Mouse (Mus musculus): ENCODE measurements around the gene 1500015O10Rik.

The 1500015O10Rik gene

GRCm38 (mm10) chr1:43730491-43730924, at the start of gene 1500015O10Rik:
TSS of gene 1500015O10Rik (plus strand) at chr1:43730602.
- no peak for TF ChIP-seq GATA4 (IDR thresholded peaks at IDR 0.05; ENCODE audit: insufficient replicate concordance, low read length)

- no peak for TF ChIP-seq GATA4 (IDR thresholded peaks at IDR 0.05; ENCODE audit: insufficient replicate concordance, low read length)
These were observed 40.4 kb upstream of the 1500015O10Rik start for GRCm38 (mm10) chr1:43689983-43690382.

GRCm38 (mm10) chr1:43690507-43690906, 39.9 kb upstream of the 1500015O10Rik start:
- no peak for TF ChIP-seq GATA4 (IDR thresholded peaks at IDR 0.05; ENCODE audit: insufficient replicate concordance, low read length)

- no peak for TF ChIP-seq GATA4 (IDR thresholded peaks at IDR 0.05; ENCODE audit: insufficient replicate concordance, low read length)
These were observed 36.3 kb upstream of the 1500015O10Rik start for GRCm38 (mm10) chr1:43694076-43694475.

- TF ChIP-seq GATA4 (IDR thresholded peaks at IDR 0.05; ENCODE audit: insufficient replicate concordance, low read length), result no peak
These were observed 35.4 kb upstream of the 1500015O10Rik start for GRCm38 (mm10) chr1:43694851-43695545.

GRCm38 (mm10) chr1:43698577-43699000, 31.8 kb upstream of the 1500015O10Rik start:
- no peak for TF ChIP-seq GATA4 (IDR thresholded peaks at IDR 0.05; ENCODE audit: insufficient replicate concordance, low read length)

GRCm38 (mm10) chr1:43714841-43715240, 15.6 kb upstream of the 1500015O10Rik start:
- no peak for TF ChIP-seq GATA4 (IDR thresholded peaks at IDR 0.05; ENCODE audit: insufficient replicate concordance, low read length)

GRCm38 (mm10) chr1:43717967-43718366, 12.4 kb upstream of the 1500015O10Rik start:
- no peak for TF ChIP-seq GATA4 (IDR thresholded peaks at IDR 0.05; ENCODE audit: insufficient replicate concordance, low read length)

- no peak for TF ChIP-seq GATA4 (IDR thresholded peaks at IDR 0.05; ENCODE audit: insufficient replicate concordance, low read length)
These were observed 11.6 kb upstream of the 1500015O10Rik start for GRCm38 (mm10) chr1:43718793-43719192.

GRCm38 (mm10) chr1:43722459-43722858, 7.9 kb upstream of the 1500015O10Rik start:
- TF ChIP-seq GATA4 (IDR thresholded peaks at IDR 0.05; ENCODE audit: insufficient replicate concordance, low read length), result no peak

GRCm38 (mm10) chr1:43732100-43732499, 1.7 kb downstream of the 1500015O10Rik start:
- TF ChIP-seq GATA4 (IDR thresholded peaks at IDR 0.05; ENCODE audit: insufficient replicate concordance, low read length), result no peak

- no peak for TF ChIP-seq GATA4 (IDR thresholded peaks at IDR 0.05; ENCODE audit: insufficient replicate concordance, low read length)
These were observed 2.3 kb downstream of the 1500015O10Rik start for GRCm38 (mm10) chr1:43732657-43733056.

GRCm38 (mm10) chr1:43737812-43738518, 7.6 kb downstream of the 1500015O10Rik start:
- TF ChIP-seq GATA4 (IDR thresholded peaks at IDR 0.05; ENCODE audit: insufficient replicate concordance, low read length), result no peak

GRCm38 (mm10) chr1:43738519-43738894, 8.1 kb downstream of the 1500015O10Rik start:
- TF ChIP-seq GATA4 (IDR thresholded peaks at IDR 0.05; ENCODE audit: insufficient replicate concordance, low read length), result no peak

GRCm38 (mm10) chr1:43754448-43755312, 24.3 kb downstream of the 1500015O10Rik start:
- TF ChIP-seq GATA4 (IDR thresholded peaks at IDR 0.05; ENCODE audit: insufficient replicate concordance, low read length), result no peak
